Mouse (Mus musculus): ENCODE measurements around the gene Gclm.

- no peak for TF ChIP-seq CTCF (IDR thresholded peaks at IDR 0.05; ENCODE audit: control insufficient read depth, insufficient read depth, low read length)
- no peak for TF ChIP-seq POLR2A (IDR thresholded peaks at IDR 0.05; ENCODE audit: borderline replicate concordance, control insufficient read depth, low read depth, low read length)
Measured at GRCm38 (mm10) chr3:122203675-122204329, 41.6 kb upstream of the Gclm start.

Data from bone marrow, adult 2 months (tissue).